Mouse (Mus musculus): ENCODE measurements around the gene Sh3bp5. TPM values are rescaled to one million over a fixed set of nuclear protein-coding genes. Genes with fewer than 3 reads are reported as not detected.
A peak's percentile ranks its signal among the peaks of the same experiment; 100 is the strongest.

Gene Sh3bp5
- total and polyA plus RNA-seq, 3 experiments, result 0.19 to 1.0 TPM; not detected in 1

DNA sequence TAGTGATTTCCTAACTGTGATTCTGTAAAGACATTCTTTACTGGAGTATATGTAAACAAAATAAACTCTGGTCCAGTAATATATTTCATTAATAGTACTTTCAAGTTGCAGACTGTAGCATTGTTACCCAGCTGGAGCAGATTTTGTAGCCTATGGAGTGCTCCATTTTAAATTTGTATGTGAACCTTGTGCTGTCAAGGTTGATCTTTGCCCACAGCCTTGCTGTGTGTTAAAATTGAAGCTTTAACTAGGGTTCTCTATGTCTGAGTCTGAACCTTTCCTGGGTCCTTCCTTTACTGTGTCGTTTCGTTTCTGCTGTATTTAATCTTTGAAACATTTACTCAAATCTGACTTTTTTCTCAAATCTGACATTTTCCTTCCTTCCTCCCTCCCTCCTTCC lies 73.6 kb downstream of the Sh3bp5 start:
- Histone ChIP-seq H3K27ac (ENCODE audit: control insufficient read depth, low read depth, low read length) (no peak overlapping the region), H3K9me3 (replicated peaks; ENCODE audit: insufficient read depth, low read length) (no peaks in the 10 kb centered on the region), H3K4me3 (ENCODE audit: control insufficient read depth in 1 of 2, insufficient read depth in 1 of 2, low read depth in 2 of 2, low read length in 2 of 2) (no peak overlapping the region), H3K9ac (ENCODE audit: control insufficient read depth, low read depth, low read length, poor library complexity, severe bottlenecking) (no peak overlapping the region), H3K36me3 (ENCODE audit: control insufficient read depth in 1 of 2, insufficient read depth in 2 of 2, low read length in 2 of 2) (peaks cover 17 to 29% of the 10 kb centered on the region in 2 experiments), H3K4me1 (ENCODE audit: control insufficient read depth in 1 of 2, insufficient read depth in 2 of 2, low read length in 2 of 2) (peaks cover 0 to 5% of the 10 kb centered on the region in 2 experiments; a peak in 3 of 4 replicates), H3K27me3 (ENCODE audit: control insufficient read depth in 1 of 2, insufficient read depth in 2 of 2, low read length in 2 of 2) (no peaks in the 10 kb centered on the region), H3K79me2 (ENCODE audit: control insufficient read depth, insufficient read depth, low read length, poor library complexity) (no peaks in the 10 kb centered on the region)
- no peak for DNase-seq (ENCODE audit: low read depth, low spot score)
- no peak for TF ChIP-seq POLR2AphosphoS2 (IDR thresholded peaks at IDR 0.05; ENCODE audit: low read length)
- TF ChIP-seq MEF2A (IDR thresholded peaks at IDR 0.05; ENCODE audit: extremely low read depth, insufficient replicate concordance, low read depth, low read length, poor library complexity, severe bottlenecking), result no peak
- TF ChIP-seq RAD21 (IDR thresholded peaks at IDR 0.05; ENCODE audit: low read depth, low read length), result no peak
- TF ChIP-seq ZC3H11A (IDR thresholded peaks at IDR 0.05; ENCODE audit: low read depth, low read length), result no peak
- no peak for TF ChIP-seq MYB (IDR thresholded peaks at IDR 0.05; ENCODE audit: low read depth, low read length)
- no peak for TF ChIP-seq ELF1 (IDR thresholded peaks at IDR 0.05; ENCODE audit: low read depth, low read length)
- no peak for TF ChIP-seq ZMIZ1 (IDR thresholded peaks at IDR 0.05; ENCODE audit: low read depth, low read length)
- no peak for TF ChIP-seq HCFC1 (IDR thresholded peaks at IDR 0.05; ENCODE audit: low read depth, low read length)
- no peak for TF ChIP-seq MXI1 (IDR thresholded peaks at IDR 0.05; ENCODE audit: low read depth, low read length)
- no peak for TF ChIP-seq SMC3 (IDR thresholded peaks at IDR 0.05; ENCODE audit: low read depth, low read length)
- no peak for TF ChIP-seq POLR2A (IDR thresholded peaks at IDR 0.05; ENCODE audit: control insufficient read depth in 1 of 2, insufficient read depth in 1 of 2, low read depth in 1 of 2, low read length in 2 of 2, poor library complexity in 1 of 2)
- no peak for TF ChIP-seq TAL1 (IDR thresholded peaks at IDR 0.05; ENCODE audit: low read length)
- TF ChIP-seq ETS1 (IDR thresholded peaks at IDR 0.05; ENCODE audit: low read depth, low read length), result no peak
- TF ChIP-seq KAT2A (conservative IDR thresholded peaks at IDR 0.05; ENCODE audit: low read depth, low read length), result no peak
- no peak for TF ChIP-seq ZKSCAN1 (IDR thresholded peaks at IDR 0.05; ENCODE audit: low read depth, low read length)
- TF ChIP-seq CTCF (IDR thresholded peaks at IDR 0.05 in 2 of 3, conservative IDR thresholded peaks at IDR 0.05 in 1 of 3; ENCODE audit: control insufficient read depth in 1 of 3, insufficient read depth in 1 of 3, low read depth in 2 of 3, low read length in 3 of 3, poor library complexity in 1 of 3, severe bottlenecking in 1 of 3), result no peak
- no peak for TF ChIP-seq EP300 (IDR thresholded peaks at IDR 0.05; ENCODE audit: low read depth in 1 of 2, low read length in 2 of 2)
- TF ChIP-seq POLR2AphosphoS5 (IDR thresholded peaks at IDR 0.05; ENCODE audit: borderline replicate concordance, low read depth, low read length), result no peak
- no peak for TF ChIP-seq GABPA (IDR thresholded peaks at IDR 0.05; ENCODE audit: low read depth, low read length)
- TF ChIP-seq BHLHE40 (IDR thresholded peaks at IDR 0.05; ENCODE audit: borderline replicate concordance, low read depth, low read length), result no peak

DNA sequence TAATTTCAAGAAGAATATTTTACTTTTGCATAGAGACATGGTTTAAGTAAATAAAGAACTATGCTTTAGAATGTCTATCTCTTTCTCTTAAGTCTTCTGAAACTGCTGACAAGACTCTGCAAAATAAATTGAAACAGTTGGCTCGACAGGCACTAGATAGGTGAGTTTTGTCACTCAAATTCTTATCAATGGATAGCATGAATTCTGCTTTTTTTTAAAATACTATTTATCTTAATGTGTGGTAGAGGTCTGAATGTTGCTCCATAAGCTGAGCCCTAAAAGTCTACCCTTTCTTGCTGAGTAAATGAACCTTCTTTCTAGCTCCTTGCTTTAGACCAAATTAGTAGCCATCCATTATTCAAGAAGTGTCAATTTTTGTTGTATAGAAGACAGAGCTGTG lies 90.5 kb downstream of the Sh3bp5 start:
- TF ChIP-seq POLR2AphosphoS2 (IDR thresholded peaks at IDR 0.05; ENCODE audit: low read length) (no peak), MAFK (IDR thresholded peaks at IDR 0.05; ENCODE audit: borderline replicate concordance, low read depth, low read length) (no peak), JUND (IDR thresholded peaks at IDR 0.05; ENCODE audit: low read depth, low read length) (no peak), GATA1 (IDR thresholded peaks at IDR 0.05; ENCODE audit: low read depth, low read length) (peak; percentile 39; the same call in 1 of the 2 replicates), EP300 (IDR thresholded peaks at IDR 0.05; ENCODE audit: low read depth in 1 of 2, low read length in 2 of 2) (peak; percentile 63 to 78), ZNF384 (IDR thresholded peaks at IDR 0.05; ENCODE audit: low read depth, low read length) (peak; percentile 83), BHLHE40 (IDR thresholded peaks at IDR 0.05; ENCODE audit: borderline replicate concordance, low read depth, low read length) (no peak), UBTF (IDR thresholded peaks at IDR 0.05; ENCODE audit: borderline replicate concordance, insufficient read depth, low read depth, low read length) (no peak), CTCF (IDR thresholded peaks at IDR 0.05 in 2 of 3, conservative IDR thresholded peaks at IDR 0.05 in 1 of 3; ENCODE audit: control insufficient read depth in 1 of 3, insufficient read depth in 1 of 3, low read depth in 2 of 3, low read length in 3 of 3, poor library complexity in 1 of 3, severe bottlenecking in 1 of 3) (no peak), TCF12 (IDR thresholded peaks at IDR 0.05; ENCODE audit: low read depth, low read length) (peak; percentile 63; the same call in 1 of the 2 replicates), TAL1 (IDR thresholded peaks at IDR 0.05; ENCODE audit: low read length) (0 out of 2 replicates have a peak, but pooled peaks have one; percentile 4)
- H3K79me2 ChIP-seq (ENCODE audit: control insufficient read depth, insufficient read depth, low read length, poor library complexity), result peaks cover 2% of the 10 kb centered on the region; the same call in 1 of the 2 replicates
- no peaks in the 10 kb centered on the region for H3K27me3 ChIP-seq (ENCODE audit: control insufficient read depth in 1 of 2, insufficient read depth in 2 of 2, low read length in 2 of 2)
- H3K36me3 ChIP-seq (ENCODE audit: control insufficient read depth in 1 of 2, insufficient read depth in 2 of 2, low read length in 2 of 2), result peaks cover 8 to 23% of the 10 kb centered on the region in 2 experiments
- no peak overlapping the region for H3K9ac ChIP-seq (ENCODE audit: control insufficient read depth, low read depth, low read length, poor library complexity, severe bottlenecking)
- peaks cover 5 to 12% of the 10 kb centered on the region in 2 experiments; a peak in 2 of 4 replicates for H3K4me1 ChIP-seq (ENCODE audit: control insufficient read depth in 1 of 2, insufficient read depth in 2 of 2, low read length in 2 of 2)
- DNase-seq (ENCODE audit: low read depth, low spot score), result peak; percentile 44
- no peak overlapping the region for H3K27ac ChIP-seq (ENCODE audit: control insufficient read depth, low read depth, low read length)
- no peak overlapping the region; a peak in 1 of 4 replicates for H3K4me3 ChIP-seq (ENCODE audit: control insufficient read depth in 1 of 2, insufficient read depth in 1 of 2, low read depth in 2 of 2, low read length in 2 of 2)
- no peaks in the 10 kb centered on the region for H3K9me3 ChIP-seq (replicated peaks; ENCODE audit: insufficient read depth, low read length)

Data from MEL (cell line).